Mouse (Mus musculus): Measurements from ENCODE around the gene Amhr2. TPM values are rescaled to one million over a fixed set of nuclear protein-coding genes. Genes with fewer than 3 reads are reported as not detected.

Amhr2 gene
- polyA plus RNA-seq, 1 experiment from 2014 or later, result 0.21 TPM

DNA sequence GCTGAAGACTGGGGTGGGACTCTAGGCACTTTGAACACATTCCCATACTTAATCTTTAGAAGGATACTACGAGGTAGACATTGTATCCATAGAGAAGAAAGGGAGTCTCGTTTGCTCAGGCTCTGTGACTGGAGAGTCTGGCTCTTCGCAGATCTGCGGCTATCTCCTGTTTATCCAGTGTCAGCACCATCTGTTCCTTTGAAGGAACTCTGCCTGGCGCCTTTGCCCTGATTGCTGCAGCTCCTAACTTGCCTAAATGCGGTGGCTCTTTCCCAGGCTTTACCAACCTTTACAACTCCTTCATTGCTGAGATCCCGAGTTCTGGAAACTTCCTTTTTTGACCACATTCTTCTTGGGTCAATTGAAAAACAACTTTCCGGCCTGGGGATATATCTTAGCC is 4.2 kb downstream of the Amhr2 start:
- DNase-seq, result no peak
- WGBS, result 35% methylated on average over 8 of the region's 8 CpGs
- no peak overlapping the region for H3K9ac ChIP-seq

GRCm38 (mm10) chr15:102450928-102451327 is 5.8 kb downstream of the Amhr2 start:
- H3K9me3 ChIP-seq (ENCODE audit: low read depth, low read length), result no peaks in the 10 kb centered on the region
- no peak overlapping the region for H3K4me2 ChIP-seq
- no peak for ATAC-seq (ENCODE audit: insufficient read depth)
- 32% methylated on average over 7 of the region's 7 CpGs for WGBS
- no peak for TF ChIP-seq CTCF (IDR thresholded peaks at IDR 0.05; ENCODE audit: low read depth)
- no peak for DNase-seq
- no peaks in the 10 kb centered on the region for H3K36me3 ChIP-seq (ENCODE audit: insufficient read depth)
- H3K4me3 ChIP-seq (ENCODE audit: low read depth, low read length), result no peak overlapping the region
- no peaks in the 10 kb centered on the region for H3K27me3 ChIP-seq (ENCODE audit: insufficient read depth, low read length)
- H3K27ac ChIP-seq (ENCODE audit: low read depth), result no peak overlapping the region
- H3K4me1 ChIP-seq (ENCODE audit: insufficient read depth), result no peaks in the 10 kb centered on the region
- no peak overlapping the region for H3K9ac ChIP-seq

More for the DNA sequence above, 4.2 kb downstream of the Amhr2 start:
- no peak for TF ChIP-seq CTCF (IDR thresholded peaks at IDR 0.05; ENCODE audit: low read depth)
- no peak overlapping the region for H3K4me3 ChIP-seq (ENCODE audit: low read depth, low read length)
- H3K9me3 ChIP-seq (ENCODE audit: low read depth, low read length), result no peaks in the 10 kb centered on the region
- H3K4me2 ChIP-seq, result no peak overlapping the region
- H3K27me3 ChIP-seq (ENCODE audit: insufficient read depth, low read length), result no peaks in the 10 kb centered on the region
- H3K27ac ChIP-seq (ENCODE audit: low read depth), result no peak overlapping the region
- no peaks in the 10 kb centered on the region for H3K36me3 ChIP-seq (ENCODE audit: insufficient read depth)
- H3K4me1 ChIP-seq (ENCODE audit: insufficient read depth), result peaks cover 6% of the 10 kb centered on the region; the same call in 1 of the 2 replicates
- no peak for ATAC-seq (ENCODE audit: insufficient read depth)

DNA sequence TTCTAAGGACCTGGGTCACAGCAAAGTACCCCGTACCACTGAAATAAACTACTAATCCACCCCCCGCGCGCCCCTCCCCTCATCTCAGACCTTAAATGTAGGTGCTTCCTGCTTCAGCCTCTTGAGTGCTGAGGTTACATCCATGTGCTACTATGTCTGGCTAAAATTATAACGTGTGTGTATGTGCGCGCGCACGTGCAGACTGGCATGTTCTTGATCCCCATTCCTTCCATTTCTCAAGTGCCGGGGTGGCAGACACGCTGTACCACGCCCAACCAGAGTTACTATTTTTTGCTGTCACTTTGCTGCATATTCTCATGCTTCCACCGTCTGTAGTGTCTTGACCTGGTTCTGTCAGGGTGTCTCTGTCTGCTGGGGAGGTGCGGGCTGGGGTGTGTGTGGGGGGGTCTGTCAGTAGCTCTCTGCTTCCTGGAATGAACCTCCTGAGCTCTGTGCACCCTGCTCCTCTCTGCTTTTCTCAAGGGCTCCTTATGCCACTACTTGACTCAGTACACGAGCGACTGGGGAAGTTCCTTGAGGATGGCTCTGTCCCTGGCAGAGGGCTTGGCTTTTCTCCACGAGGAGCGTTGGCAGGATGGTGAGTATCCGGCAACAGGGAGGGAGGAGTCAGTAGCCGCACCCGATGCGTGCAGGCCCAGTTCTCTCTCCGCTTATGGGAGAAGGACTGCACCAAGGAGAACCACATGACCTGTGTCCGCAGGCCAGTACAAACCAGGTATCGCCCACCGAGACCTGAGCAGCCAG is 6.7 kb downstream of the Amhr2 start:
- no peaks in the 10 kb centered on the region for H3K36me3 ChIP-seq (ENCODE audit: insufficient read depth)
- DNase-seq, result no peak
- 73% methylated on average over 26 of the region's 26 CpGs for WGBS
- H3K27me3 ChIP-seq (ENCODE audit: insufficient read depth, low read length), result no peaks in the 10 kb centered on the region
- ATAC-seq (ENCODE audit: insufficient read depth), result no peak
- H3K9ac ChIP-seq, result no peak overlapping the region
- no peaks in the 10 kb centered on the region for H3K9me3 ChIP-seq (ENCODE audit: low read depth, low read length)
- no peak for TF ChIP-seq CTCF (IDR thresholded peaks at IDR 0.05; ENCODE audit: low read depth)
- no peaks in the 10 kb centered on the region for H3K4me1 ChIP-seq (ENCODE audit: insufficient read depth)
- no peak overlapping the region for H3K4me3 ChIP-seq (ENCODE audit: low read depth, low read length)
- no peak overlapping the region for H3K27ac ChIP-seq (ENCODE audit: low read depth)
- H3K4me2 ChIP-seq, result no peak overlapping the region

- Histone ChIP-seq H3K4me2 (no peak overlapping the region), H3K27ac (ENCODE audit: low read depth) (no peak overlapping the region), H3K27me3 (ENCODE audit: insufficient read depth, low read length) (no peaks in the 10 kb centered on the region), H3K9ac (no peak overlapping the region), H3K36me3 (ENCODE audit: insufficient read depth) (no peaks in the 10 kb centered on the region), H3K9me3 (ENCODE audit: low read depth, low read length) (no peaks in the 10 kb centered on the region), H3K4me3 (ENCODE audit: low read depth, low read length) (no peak overlapping the region), H3K4me1 (ENCODE audit: insufficient read depth) (no peaks in the 10 kb centered on the region)
- peak; percentile 49 for TF ChIP-seq CTCF (IDR thresholded peaks at IDR 0.05; ENCODE audit: low read depth)
- DNase-seq (no peak), ATAC-seq (ENCODE audit: insufficient read depth) (no peak)
- 34% methylated on average over 6 of the region's 6 CpGs for WGBS
These were observed 10.8 kb downstream of the Amhr2 start for GRCm38 (mm10) chr15:102455993-102456392.

GRCm38 (mm10) chr15:102458050-102458736 is 13.0 kb downstream of the Amhr2 start:
- no peaks in the 10 kb centered on the region for H3K27me3 ChIP-seq (ENCODE audit: insufficient read depth, low read length)
- H3K9me3 ChIP-seq (ENCODE audit: low read depth, low read length), result no peaks in the 10 kb centered on the region
- no peak overlapping the region for H3K9ac ChIP-seq
- DNase-seq (no peak), ATAC-seq (ENCODE audit: insufficient read depth) (no peak)
- WGBS, result 65% methylated on average over 5 of the region's 5 CpGs
- TF ChIP-seq CTCF (IDR thresholded peaks at IDR 0.05; ENCODE audit: low read depth), result no peak
- H3K4me1 ChIP-seq (ENCODE audit: insufficient read depth), result no peaks in the 10 kb centered on the region
- no peak overlapping the region for H3K27ac ChIP-seq (ENCODE audit: low read depth)
- peak overlapping the region; percentile 42; the same call in 1 of the 2 replicates for H3K4me3 ChIP-seq (ENCODE audit: low read depth, low read length)
- 0 out of 2 replicates have a peak, but pooled peaks cover 3% of the 10 kb centered on the region for H3K36me3 ChIP-seq (ENCODE audit: insufficient read depth)
- H3K4me2 ChIP-seq, result peak overlapping the region; percentile 68

DNA sequence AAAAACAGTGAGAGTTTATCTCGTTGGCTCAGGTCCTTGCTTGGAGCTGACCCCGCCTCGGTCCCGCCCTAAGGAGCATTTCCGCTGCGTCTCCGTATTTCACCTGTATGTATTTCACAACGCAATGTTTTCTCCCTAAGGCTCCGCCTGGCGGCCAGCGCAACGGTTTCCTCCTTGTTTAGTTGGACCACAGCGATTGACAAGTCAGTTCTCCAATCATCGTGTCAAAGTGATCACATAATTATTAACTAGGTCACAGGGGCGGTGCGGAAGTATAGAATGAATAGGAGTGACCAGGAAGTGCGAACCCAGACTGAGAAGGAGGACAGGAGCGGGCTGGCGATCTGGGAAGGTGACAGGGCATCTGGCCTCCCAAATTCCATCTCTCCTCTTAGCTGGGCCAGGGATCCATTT is 13.7 kb downstream of the Amhr2 start, which contains the start of gene Prr13:
Prr13 (plus strand) TSS at position 125 of the 414 bp plus-strand sequence.
- peak; percentile 73 for TF ChIP-seq CTCF (IDR thresholded peaks at IDR 0.05; ENCODE audit: low read depth)

DNA sequence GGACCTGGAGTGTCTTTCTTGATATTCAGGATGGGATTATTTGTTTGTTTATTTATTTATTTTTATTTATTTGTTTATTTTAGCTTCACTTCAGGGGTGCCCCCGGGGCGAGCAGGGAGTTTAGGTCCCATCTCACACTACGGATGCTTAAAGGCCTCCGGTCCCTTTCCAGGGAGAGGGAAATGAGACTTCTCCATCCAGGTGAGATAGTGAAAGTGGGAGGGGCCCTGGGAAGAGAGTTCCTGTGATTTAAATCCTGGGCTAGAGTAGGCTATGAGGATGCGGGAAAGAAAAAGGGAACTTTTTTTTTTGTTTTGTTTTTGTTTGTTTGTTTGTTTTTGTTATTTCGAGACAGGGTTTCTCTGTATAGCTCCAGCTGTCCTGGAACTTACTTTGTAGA is 14.2 kb downstream of the Amhr2 start:
- H3K36me3 ChIP-seq (ENCODE audit: insufficient read depth), result 0 out of 2 replicates have a peak, but pooled peaks cover 3% of the 10 kb centered on the region
- ATAC-seq (ENCODE audit: insufficient read depth), result no peak
- DNase-seq, result no peak
- H3K27ac ChIP-seq (ENCODE audit: low read depth), result no peak overlapping the region
- peak overlapping the region; percentile 68 for H3K4me2 ChIP-seq
- no peaks in the 10 kb centered on the region for H3K9me3 ChIP-seq (ENCODE audit: low read depth, low read length)
- 34% methylated on average over 6 of the region's 6 CpGs for WGBS
- no peaks in the 10 kb centered on the region for H3K27me3 ChIP-seq (ENCODE audit: insufficient read depth, low read length)
- H3K9ac ChIP-seq, result peak overlapping the region; percentile 43
- H3K4me3 ChIP-seq (ENCODE audit: low read depth, low read length), result peak overlapping the region; percentile 42
- H3K4me1 ChIP-seq (ENCODE audit: insufficient read depth), result no peaks in the 10 kb centered on the region
- no peak for TF ChIP-seq CTCF (IDR thresholded peaks at IDR 0.05; ENCODE audit: low read depth)

More for the DNA sequence above, 13.7 kb downstream of the Amhr2 start, which contains the start of gene Prr13:
- H3K27ac ChIP-seq (ENCODE audit: low read depth), result 0 out of 2 replicates have a peak within 1 kb of the TSS, but pooled peaks have one; percentile 54
- under 1% methylated on average over 19 of the region's 19 CpGs for WGBS
- peak within 1 kb of the TSS; percentile 42 for H3K4me3 ChIP-seq (ENCODE audit: low read depth, low read length)
- ATAC-seq (ENCODE audit: insufficient read depth) (peak; percentile 90), DNase-seq (peak; percentile 96)
- no peaks in the 10 kb centered on the region for H3K27me3 ChIP-seq (ENCODE audit: insufficient read depth, low read length)
- H3K36me3 ChIP-seq (ENCODE audit: insufficient read depth), result 0 out of 2 replicates have a peak, but pooled peaks cover 3% of the 10 kb centered on the region
- peak within 1 kb of the TSS; percentile 43 for H3K9ac ChIP-seq
- no peaks in the 10 kb centered on the region for H3K9me3 ChIP-seq (ENCODE audit: low read depth, low read length)
- peak within 1 kb of the TSS; percentile 68 for H3K4me2 ChIP-seq
- no peaks in the 10 kb centered on the region for H3K4me1 ChIP-seq (ENCODE audit: insufficient read depth)
